Mouse (Mus musculus): ENCODE data around the gene Pcp4. TPM values are rescaled to one million over a fixed set of nuclear protein-coding genes. Genes with fewer than 3 reads are reported as not detected.

The Pcp4 gene
- polyA plus RNA-seq, 1 experiment = 0.18 TPM

- TF ChIP-seq MYOD1 (IDR thresholded peaks at IDR 0.05; ENCODE audit: control insufficient read depth, insufficient read length, low read depth) (no peak), CEBPB (IDR thresholded peaks at IDR 0.05; ENCODE audit: low read depth) (no peak), FOSL1 (IDR thresholded peaks at IDR 0.05; ENCODE audit: insufficient read depth, low read length, poor library complexity, severe bottlenecking) (no peak), USF1 (IDR thresholded peaks at IDR 0.05; ENCODE audit: low read depth) (no peak), CTCF (IDR thresholded peaks at IDR 0.05; ENCODE audit: control insufficient read depth, insufficient read depth, insufficient read length) (no peak), MYOG (IDR thresholded peaks at IDR 0.05; ENCODE audit: control insufficient read depth, extremely low read depth, insufficient read length) (no peak), MAX (IDR thresholded peaks at IDR 0.05) (no peak)
- no peaks in the 10 kb centered on the region for H3K79me2 ChIP-seq (ENCODE audit: control insufficient read depth, insufficient read depth)
- H3K27me3 ChIP-seq (ENCODE audit: control insufficient read depth, insufficient read depth, insufficient read length) = no peaks in the 10 kb centered on the region
Measured at GRCm38 (mm10) chr16:96567428-96567827, 100.0 kb downstream of the Pcp4 start.

More at GRCm38 (mm10) chr16:96567428-96567827, 100.0 kb downstream of the Pcp4 start:
- Histone ChIP-seq H3K79me3 (ENCODE audit: low read depth) (no peaks in the 10 kb centered on the region), H3K4me3 (ENCODE audit: insufficient read depth, poor library complexity, severe bottlenecking) (no peak overlapping the region), H3K36me3 (ENCODE audit: control insufficient read depth, insufficient read depth) (no peaks in the 10 kb centered on the region), H3ac (ENCODE audit: control insufficient read depth, insufficient read length, low read depth) (no peak overlapping the region)

Other genes starting within 250 kb of the Pcp4 start
- 0.01 TPM for gene B3galt5, start 231.8 kb upstream of the Pcp4 start, polyA plus RNA-seq (2012; fragmentation: generic; extraction: Trizol)
- gene Itgb2l, start 24.0 kb upstream of the Pcp4 start, polyA plus RNA-seq (2012; fragmentation: generic; extraction: Trizol) = 0.12 TPM